Mouse (Mus musculus) megakaryocyte, adult 5-6 weeks (primary cell): ENCODE data around the gene Metap1d. TPM values are rescaled to one million over a fixed set of nuclear protein-coding genes. Genes with fewer than 3 reads are reported as not detected.

ENCODE experiments used
- ATAC-seq: 2 replicates; pipeline ENCODE4 v1.8.0; 2016; ENCODE audit warnings: mild to moderate bottlenecking, inconsistent platforms; ENCODE audit not compliant: poor library complexity, severe bottlenecking
- total RNA-seq, 2 experiments: library from RNA; stranded (forward) in 1 of 2; stranded (reverse) in 1 of 2; fragments of 153-499, 151-499 nt in 1 of 2; fragments of 221-1000, 200-1000 nt in 1 of 2; gene quantifications; 2 replicates each; pipeline versions ENCODE4 v1.2.3 to v1.2.4; 2015 to 2017

The Metap1d gene
- total RNA-seq (2015) (18.1 and 23.0 TPM in 2 replicates), total RNA-seq (2017) (12.0 and 14.0 TPM in 2 replicates)

- ATAC-seq: peak; percentile 99
Observed at GRCm38 (mm10) chr2:71453161-71453916, at the start of gene Metap1d. Gene Metap1d, plus strand, starts transcription at chr2:71453276.

GRCm38 (mm10) chr2:71405613-71406012 lies 47.5 kb upstream of the Metap1d start:
- ATAC-seq: peak; percentile 63

- ATAC-seq: no peak
Observed at GRCm38 (mm10) chr2:71418760-71419280, 34.3 kb upstream of the Metap1d start.

- ATAC-seq: no peak
Observed at GRCm38 (mm10) chr2:71419408-71419807, 33.7 kb upstream of the Metap1d start.

GRCm38 (mm10) chr2:71420895-71421425 lies 32.1 kb upstream of the Metap1d start:
- no peak for ATAC-seq

GRCm38 (mm10) chr2:71424545-71424944 lies 28.5 kb upstream of the Metap1d start:
- ATAC-seq: no peak

GRCm38 (mm10) chr2:71435440-71435839 lies 17.6 kb upstream of the Metap1d start:
- ATAC-seq: no peak

- no peak for ATAC-seq
Observed at GRCm38 (mm10) chr2:71443376-71443775, 9.7 kb upstream of the Metap1d start.

- ATAC-seq: no peak
Observed at GRCm38 (mm10) chr2:71445536-71446196, 7.4 kb upstream of the Metap1d start.

GRCm38 (mm10) chr2:71449604-71450003 lies 3.5 kb upstream of the Metap1d start:
- ATAC-seq: no peak

- ATAC-seq: no peak
Observed at GRCm38 (mm10) chr2:71451761-71452160, 1.3 kb upstream of the Metap1d start.

- no peak for ATAC-seq
Observed at GRCm38 (mm10) chr2:71453917-71454260, 813 bp downstream of the Metap1d start.

GRCm38 (mm10) chr2:71458624-71459023 lies 5.5 kb downstream of the Metap1d start:
- ATAC-seq: no peak

- ATAC-seq: no peak
Observed at GRCm38 (mm10) chr2:71459659-71460058, 6.6 kb downstream of the Metap1d start.

GRCm38 (mm10) chr2:71461139-71461538 lies 8.1 kb downstream of the Metap1d start:
- ATAC-seq: no peak

- ATAC-seq: no peak
Observed at GRCm38 (mm10) chr2:71461589-71461988, 8.5 kb downstream of the Metap1d start.

- no peak for ATAC-seq
Observed at GRCm38 (mm10) chr2:71462066-71462465, 9.0 kb downstream of the Metap1d start.

GRCm38 (mm10) chr2:71462553-71462952 lies 9.5 kb downstream of the Metap1d start:
- ATAC-seq: no peak

- ATAC-seq: no peak
Observed at GRCm38 (mm10) chr2:71466103-71466502, 13.0 kb downstream of the Metap1d start.

GRCm38 (mm10) chr2:71466861-71467450 lies 13.9 kb downstream of the Metap1d start:
- ATAC-seq: no peak

- ATAC-seq: no peak
Observed at GRCm38 (mm10) chr2:71471094-71471493, 18.0 kb downstream of the Metap1d start.
